Mouse (Mus musculus) heart, postnatal 0 days (tissue): ENCODE data around the gene Sugt1.

Experiments used
- CTCF ChIP-seq: IDR thresholded peaks from 2 replicates; pipeline ENCODE4 v1.5.1; 2016; ENCODE audit warnings: antibody characterized with exemption, control low read depth, low read depth
- EP300 ChIP-seq: IDR thresholded peaks from 2 replicates; pipeline ENCODE4 v1.6.1; 2016; ENCODE audit warnings: antibody characterized with exemption, low read depth

GRCm38 (mm10) chr14:79573482-79574191 lies 13.9 kb upstream of the Sugt1 start:
- TF ChIP-seq CTCF (no peak), EP300 (no peak)
